In genomic region chr1:143730899-143731298, GRCm38 (mm10) we compare ENCODE assay signal across 9 mouse cellular contexts. TPM values are rescaled to one million over a fixed set of nuclear protein-coding genes. Genes with fewer than 3 reads are reported as not detected.
DNase-seq lines count a peak whose midpoint lies in the region; ATAC-seq and TF ChIP-seq lines count a peak whose summit lies in the region.
"Had no signal": no experiment of that assay in that cellular context is flagged by ENCODE, and none has a peak within 500 bp of the region (broad histone marks: within the 10 kb centered on the region; RNA-seq: fewer than 3 reads in every experiment).

No protein-coding gene starts in this region.

- H3K27ac ChIP-seq in heart, embryonic 10.5 days, result no peak overlapping the region
- H3K27ac ChIP-seq in lung, embryonic 14.5 days (ENCODE audit: low read depth), result no peak overlapping the region
- H3K27ac ChIP-seq: lung, embryonic 15.5 days had no signal

- TF ChIP-seq POLR2A in brain, embryonic 14.5 days (IDR thresholded peaks at IDR 0.05; ENCODE audit: borderline replicate concordance, extremely low read depth, insufficient read depth, insufficient read length, poor library complexity, severe bottlenecking), result no peak

- H3K36me3 ChIP-seq in heart, embryonic 10.5 days, result no peaks in the 10 kb centered on the region
- no peaks in the 10 kb centered on the region for H3K36me3 ChIP-seq in lung, embryonic 14.5 days (ENCODE audit: insufficient read depth)
- H3K36me3 ChIP-seq: lung, embryonic 15.5 days had no signal

- no peaks in the 10 kb centered on the region for H3K9me3 ChIP-seq in heart, embryonic 10.5 days
- H3K9me3 ChIP-seq in lung, embryonic 14.5 days (ENCODE audit: low read depth, low read length), result no peaks in the 10 kb centered on the region
- H3K9me3 ChIP-seq: lung, embryonic 15.5 days had no signal

- ATAC-seq in lung, embryonic 14.5 days (ENCODE audit: insufficient read depth), result no peak

- H3K4me3 ChIP-seq in heart, embryonic 10.5 days, result no peak overlapping the region
- no peak overlapping the region for H3K4me3 ChIP-seq in lung, embryonic 14.5 days (ENCODE audit: low read depth, low read length)
- H3K4me3 ChIP-seq: lung, embryonic 15.5 days had no signal

- H3K4me2 ChIP-seq in lung, embryonic 14.5 days, result no peak overlapping the region
- H3K4me2 ChIP-seq: lung, embryonic 15.5 days had no signal

- H3K27me3 ChIP-seq in heart, embryonic 10.5 days (ENCODE audit: insufficient read depth, poor library complexity, severe bottlenecking), result no peaks in the 10 kb centered on the region
- no peaks in the 10 kb centered on the region for H3K27me3 ChIP-seq in lung, embryonic 14.5 days (ENCODE audit: insufficient read depth, low read length)
- H3K27me3 ChIP-seq: lung, embryonic 15.5 days had no signal

- whole genome bisulfite sequencing in heart, embryonic 10.5 days, result 64% methylated on average over 2 of the region's 2 CpGs
- 65% methylated on average over 2 of the region's 2 CpGs for WGBS in lung, embryonic 14.5 days

- no peaks in the 10 kb centered on the region for H3K4me1 ChIP-seq in heart, embryonic 10.5 days
- no peaks in the 10 kb centered on the region for H3K4me1 ChIP-seq in lung, embryonic 14.5 days (ENCODE audit: insufficient read depth)
- H3K4me1 ChIP-seq: lung, embryonic 15.5 days had no signal

- peak; percentile 31 for DNase-seq in heart, embryonic 10.5 days (ENCODE audit: low spot score)
- no peak for DNase-seq in heart, adult 9 months (ENCODE audit: low spot score in 2 of 2)
- peak; percentile 30 to 46 for DNase-seq in B cell, adult 2 months
- peak; percentile 26 for DNase-seq in brain, embryonic 14.5 days (ENCODE audit: low read depth)
- peak; percentile 62 for DNase-seq in lung, embryonic 14.5 days
- DNase-seq in right cerebral cortex, postnatal 36 days (ENCODE audit: low spot score in 2 of 2), result no peak
- no peak for DNase-seq in right cerebral cortex, postnatal 14 days
- no peak for DNase-seq in urinary bladder, postnatal 25 days (ENCODE audit: low spot score)

- H3K9ac ChIP-seq in lung, embryonic 14.5 days, result no peak overlapping the region
- H3K9ac ChIP-seq: lung, embryonic 15.5 days had no signal

- peak; percentile 42; the same call in 1 of the 2 replicates for TF ChIP-seq CTCF in brain, embryonic 14.5 days (IDR thresholded peaks at IDR 0.05; ENCODE audit: borderline replicate concordance, extremely low read depth, insufficient read depth, insufficient read length)
- peak; percentile 52 for TF ChIP-seq CTCF in lung, embryonic 14.5 days (IDR thresholded peaks at IDR 0.05; ENCODE audit: low read depth)

RNA-seq across cellular contexts. Expression of gene Glrx2, which starts 14.8 kb away (rescaled TPM):
- polyA plus RNA-seq in heart, embryonic 10.5 days (2016; fragmentation: Nextera tagmentation; extraction: Ambion mirVana), result 81.4 and 85.2 TPM in 2 replicates
- 66.8 and 72.1 TPM in 2 replicates for polyA plus RNA-seq in brain, embryonic 14.5 days (2012; rRNA removed)
- 67.1 and 69.1 TPM in 2 replicates for polyA plus RNA-seq in lung, embryonic 14.5 days (2014; fragmentation: Nextera tagmentation; extraction: Ambion mirVana)

RNA-seq across cellular contexts. Expression of gene Cdc73, which starts 28.2 kb away (rescaled TPM):
- polyA plus RNA-seq in heart, embryonic 10.5 days (2016; fragmentation: Nextera tagmentation; extraction: Ambion mirVana), result 25.2 and 31.7 TPM in 2 replicates
- 18.6 and 20.2 TPM in 2 replicates for polyA plus RNA-seq in brain, embryonic 14.5 days (2012; rRNA removed)
- 22.2 and 24.7 TPM in 2 replicates for polyA plus RNA-seq in lung, embryonic 14.5 days (2014; fragmentation: Nextera tagmentation; extraction: Ambion mirVana)

RNA-seq across cellular contexts. Expression of gene Trove2, which starts 46.0 kb away (rescaled TPM):
- 14.2 and 16.6 TPM in 2 replicates for polyA plus RNA-seq in heart, embryonic 10.5 days (2016; fragmentation: Nextera tagmentation; extraction: Ambion mirVana)
- polyA plus RNA-seq in brain, embryonic 14.5 days (2012; rRNA removed), result 15.1 and 18.5 TPM in 2 replicates
- polyA plus RNA-seq in lung, embryonic 14.5 days (2014; fragmentation: Nextera tagmentation; extraction: Ambion mirVana), result 20.1 and 21.2 TPM in 2 replicates

RNA-seq across cellular contexts. Expression of gene Uchl5, which starts 46.2 kb away (rescaled TPM):
- polyA plus RNA-seq in heart, embryonic 10.5 days (2016; fragmentation: Nextera tagmentation; extraction: Ambion mirVana), result 88.5 and 109 TPM in 2 replicates
- 14.4 and 16.3 TPM in 2 replicates for polyA plus RNA-seq in brain, embryonic 14.5 days (2012; rRNA removed)
- polyA plus RNA-seq in lung, embryonic 14.5 days (2014; fragmentation: Nextera tagmentation; extraction: Ambion mirVana), result 74.0 and 77.6 TPM in 2 replicates

Comparison
In these comparisons a context has a peak if more than half of its experiments do, and no peak if none do; other contexts are left out.
1. DNase-seq: peak in heart, embryonic 10.5 days (single experiment), B cell, adult 2 months (2 of 2), brain, embryonic 14.5 days (single experiment) and lung, embryonic 14.5 days (single experiment); none in heart, adult 9 months (0 of 2), right cerebral cortex, postnatal 36 days (0 of 2), right cerebral cortex, postnatal 14 days (single experiment) and urinary bladder, postnatal 25 days (single experiment).